ENCODE assay signal across 8 mouse cellular contexts in genomic region chr13:21279559-21279958, GRCm38 (mm10). TPM values are rescaled to one million over a fixed set of nuclear protein-coding genes. Genes with fewer than 3 reads are reported as not detected.
A peak's percentile ranks its signal among the peaks of the same experiment; 100 is the strongest.
DNase-seq lines count a peak whose midpoint lies in the region; ATAC-seq and TF ChIP-seq lines count a peak whose summit lies in the region.

No protein-coding gene starts in this region.

- TF ChIP-seq CTCF in E14TG2a.4 (conservative IDR thresholded peaks at IDR 0.05; ENCODE audit: low read length) = no peak
- no peak for TF ChIP-seq CTCF in heart, postnatal 0 days (IDR thresholded peaks at IDR 0.05; ENCODE audit: low read depth)
- no peak for TF ChIP-seq CTCF in liver, embryonic 14.5 days (IDR thresholded peaks at IDR 0.05; ENCODE audit: low read depth)

- ATAC-seq in forebrain, embryonic 12.5 days (ENCODE audit: low FRiP score) = peak; percentile 51
- ATAC-seq in heart, postnatal 0 days (ENCODE audit: insufficient read depth, low read depth) = peak; percentile 73
- ATAC-seq in liver, embryonic 14.5 days (ENCODE audit: insufficient read depth) = peak; percentile 74
- peak; percentile 72 for ATAC-seq in neural tube, embryonic 11.5 days (ENCODE audit: insufficient read depth, low FRiP score, low TSS enrichment)
- ATAC-seq in stomach, embryonic 16.5 days (ENCODE audit: insufficient read depth, low FRiP score) = peak; percentile 72

- H3K4me1 ChIP-seq in E14TG2a.4 (replicated peaks; ENCODE audit: low read depth, low read length) = peaks cover 25% of the 10 kb centered on the region
- H3K4me1 ChIP-seq in forebrain, embryonic 12.5 days = peaks cover 9% of the 10 kb centered on the region
- H3K4me1 ChIP-seq in heart, postnatal 0 days (ENCODE audit: control insufficient read depth, insufficient read depth) = peaks cover 10% of the 10 kb centered on the region; the same call in 1 of the 2 replicates
- H3K4me1 ChIP-seq in liver, embryonic 14.5 days (replicated peaks; ENCODE audit: control insufficient read depth in 2 of 2, insufficient read depth in 2 of 2, low read length in 1 of 2) = peaks cover 2 to 15% of the 10 kb centered on the region in 2 experiments; a peak in 3 of 4 replicates
- H3K4me1 ChIP-seq in neural tube, embryonic 11.5 days (ENCODE audit: control insufficient read depth, insufficient read depth, low read length) = no peaks in the 10 kb centered on the region
- peaks cover 7% of the 10 kb centered on the region; the same call in 1 of the 2 replicates for H3K4me1 ChIP-seq in stomach, embryonic 16.5 days (ENCODE audit: control insufficient read depth, insufficient read depth, low read length)

- peak overlapping the region; percentile 45; the same call in 1 of the 2 replicates for H3K9ac ChIP-seq in forebrain, embryonic 12.5 days
- H3K9ac ChIP-seq in heart, postnatal 0 days (replicated peaks; ENCODE audit: low read depth, low read length) = no peak overlapping the region; the same call in 1 of the 2 replicates
- peak overlapping the region; percentile 60 for H3K9ac ChIP-seq in liver, embryonic 14.5 days (replicated peaks)
- peak overlapping the region; percentile 28; the same call in 1 of the 2 replicates for H3K9ac ChIP-seq in neural tube, embryonic 11.5 days (ENCODE audit: low read length)
- H3K9ac ChIP-seq in stomach, embryonic 16.5 days (ENCODE audit: low read length) = peak overlapping the region; percentile 60

- no peak for TF ChIP-seq EP300 in heart, postnatal 0 days (IDR thresholded peaks at IDR 0.05; ENCODE audit: low read depth)
- no peak for TF ChIP-seq EP300 in liver, embryonic 14.5 days (IDR thresholded peaks at IDR 0.05; ENCODE audit: low read depth)

- WGBS in forebrain, embryonic 12.5 days = 1% methylated on average over 13 of the region's 13 CpGs
- WGBS in heart, postnatal 0 days = 2% methylated on average over 13 of the region's 13 CpGs
- under 1% methylated on average over 13 of the region's 13 CpGs for WGBS in liver, embryonic 14.5 days (ENCODE audit: insufficient replicate concordance)
- WGBS in neural tube, embryonic 11.5 days = under 1% methylated on average over 13 of the region's 13 CpGs
- 2% methylated on average over 13 of the region's 13 CpGs for WGBS in stomach, embryonic 16.5 days

- H3K4me2 ChIP-seq in forebrain, embryonic 12.5 days = peak overlapping the region; percentile 59
- peak overlapping the region; percentile 76 for H3K4me2 ChIP-seq in heart, postnatal 0 days (ENCODE audit: low read depth, low read length)
- H3K4me2 ChIP-seq in liver, embryonic 14.5 days (ENCODE audit: low read depth) = peak overlapping the region; percentile 90
- H3K4me2 ChIP-seq in neural tube, embryonic 11.5 days (ENCODE audit: low read depth) = peak overlapping the region; percentile 60
- H3K4me2 ChIP-seq in stomach, embryonic 16.5 days (ENCODE audit: low read depth, low read length) = peak overlapping the region; percentile 64

- H3K9me3 ChIP-seq in E14TG2a.4 (ENCODE audit: low read length) = no peaks in the 10 kb centered on the region
- no peaks in the 10 kb centered on the region for H3K9me3 ChIP-seq in forebrain, embryonic 12.5 days
- H3K9me3 ChIP-seq in heart, postnatal 0 days (replicated peaks; ENCODE audit: control insufficient read depth, low read length) = no peaks in the 10 kb centered on the region
- H3K9me3 ChIP-seq in liver, embryonic 14.5 days (ENCODE audit: control insufficient read depth, low read length) = no peaks in the 10 kb centered on the region
- H3K9me3 ChIP-seq in neural tube, embryonic 11.5 days (ENCODE audit: control insufficient read depth, low read length) = no peaks in the 10 kb centered on the region
- H3K9me3 ChIP-seq in stomach, embryonic 16.5 days (replicated peaks; ENCODE audit: control insufficient read depth, low read length) = no peaks in the 10 kb centered on the region

- peak overlapping the region; percentile 80 for H3K4me3 ChIP-seq in E14TG2a.4 (replicated peaks; ENCODE audit: low read length)
- peak overlapping the region; percentile 49 for H3K4me3 ChIP-seq in forebrain, embryonic 12.5 days (replicated peaks)
- H3K4me3 ChIP-seq in heart, postnatal 0 days (ENCODE audit: low read depth, low read length) = peak overlapping the region; percentile 58
- H3K4me3 ChIP-seq in liver, embryonic 14.5 days (ENCODE audit: insufficient read depth in 1 of 2, low read depth in 2 of 2, low read length in 2 of 2) = peak overlapping the region; percentile 65 to 76
- H3K4me3 ChIP-seq in neural tube, embryonic 11.5 days (ENCODE audit: low read depth, low read length) = peak overlapping the region; percentile 45
- peak overlapping the region; percentile 61 for H3K4me3 ChIP-seq in stomach, embryonic 16.5 days (replicated peaks; ENCODE audit: low read length)

- H3K27ac ChIP-seq in forebrain, embryonic 12.5 days = no peak overlapping the region
- no peak overlapping the region for H3K27ac ChIP-seq in heart, postnatal 0 days (ENCODE audit: low read depth)
- H3K27ac ChIP-seq in liver, embryonic 14.5 days = no peak overlapping the region
- no peak overlapping the region for H3K27ac ChIP-seq in neural tube, embryonic 11.5 days (ENCODE audit: low read depth, low read length)
- no peak overlapping the region for H3K27ac ChIP-seq in stomach, embryonic 16.5 days (ENCODE audit: low read length)

- H3K27me3 ChIP-seq in E14TG2a.4 (ENCODE audit: insufficient read depth, low read length) = peaks cover 12% of the 10 kb centered on the region
- peaks cover 12% of the 10 kb centered on the region for H3K27me3 ChIP-seq in forebrain, embryonic 12.5 days
- 0 out of 2 replicates have a peak, but pooled peaks cover 6% of the 10 kb centered on the region for H3K27me3 ChIP-seq in heart, postnatal 0 days (ENCODE audit: control insufficient read depth, insufficient read depth, low read length)
- no peaks in the 10 kb centered on the region; the same call in 1 of the 2 replicates for H3K27me3 ChIP-seq in liver, embryonic 14.5 days (ENCODE audit: control insufficient read depth, insufficient read depth, low read length)
- H3K27me3 ChIP-seq in neural tube, embryonic 11.5 days (ENCODE audit: control insufficient read depth, insufficient read depth, low read length) = no peaks in the 10 kb centered on the region
- no peaks in the 10 kb centered on the region for H3K27me3 ChIP-seq in stomach, embryonic 16.5 days (ENCODE audit: control insufficient read depth, insufficient read depth, low read length)

- no peaks in the 10 kb centered on the region for H3K36me3 ChIP-seq in E14TG2a.4 (ENCODE audit: insufficient read depth, low read length)
- no peaks in the 10 kb centered on the region for H3K36me3 ChIP-seq in forebrain, embryonic 12.5 days (replicated peaks)
- H3K36me3 ChIP-seq in heart, postnatal 0 days (replicated peaks; ENCODE audit: control insufficient read depth, insufficient read depth, low read length) = no peaks in the 10 kb centered on the region
- no peaks in the 10 kb centered on the region for H3K36me3 ChIP-seq in liver, embryonic 14.5 days (replicated peaks; ENCODE audit: control insufficient read depth, insufficient read depth, low read depth)
- no peaks in the 10 kb centered on the region for H3K36me3 ChIP-seq in neural tube, embryonic 11.5 days (ENCODE audit: control insufficient read depth, insufficient read depth, low read length)
- no peaks in the 10 kb centered on the region for H3K36me3 ChIP-seq in stomach, embryonic 16.5 days (ENCODE audit: control insufficient read depth, insufficient read depth, low read length)

- DNase-seq in c-Kit-positive CD71-positive TER-119-negative erythroid progenitor cells, embryonic 14.5 days (ENCODE audit: low read depth) = peak; percentile 74
- DNase-seq in heart, postnatal 0 days (ENCODE audit: low spot score) = peak; percentile 62
- peak; percentile 79 for DNase-seq in kidney, postnatal 36 days
- DNase-seq in liver, embryonic 14.5 days (ENCODE audit: low read depth in 3 of 3, low spot score in 3 of 3) = peak; percentile 63 to 69 (median 69)
- peak; percentile 77 for DNase-seq in neural tube, embryonic 11.5 days (ENCODE audit: low spot score)

RNA-seq across cellular contexts. Expression of gene Gpx5, which starts 13.0 kb away (rescaled TPM):
- polyA plus RNA-seq in forebrain, embryonic 12.5 days (2016; fragmentation: Nextera tagmentation; extraction: Ambion mirVana) = not detected in 2 replicates
- not detected in 2 replicates for total RNA-seq in heart, postnatal 0 days (2014; rRNA removed; ENCODE audit: low replicate concordance)
- not detected in 2 replicates for polyA plus RNA-seq in heart, postnatal 0 days (2015; fragmentation: Nextera tagmentation; extraction: Ambion mirVana)
- not detected in 2 replicates for polyA plus RNA-seq in liver, embryonic 14.5 days (2012; rRNA removed)
- not detected in 2 replicates for polyA plus RNA-seq in liver, embryonic 14.5 days (2014; fragmentation: Nextera tagmentation; extraction: Ambion mirVana)
- not detected in 2 replicates for polyA plus RNA-seq in neural tube, embryonic 11.5 days (2014; fragmentation: Nextera tagmentation; extraction: Ambion mirVana)
- polyA plus RNA-seq in stomach, embryonic 16.5 days (2015; fragmentation: Nextera tagmentation; extraction: Ambion mirVana) = not detected in 2 replicates

RNA-seq across cellular contexts. Expression of gene Gpx6, which starts 32.4 kb away (rescaled TPM):
- polyA plus RNA-seq in forebrain, embryonic 12.5 days (2016; fragmentation: Nextera tagmentation; extraction: Ambion mirVana) = not detected in 2 replicates
- not detected in 2 replicates for total RNA-seq in heart, postnatal 0 days (2014; rRNA removed; ENCODE audit: low replicate concordance)
- polyA plus RNA-seq in heart, postnatal 0 days (2015; fragmentation: Nextera tagmentation; extraction: Ambion mirVana) = not detected in 2 replicates
- polyA plus RNA-seq in liver, embryonic 14.5 days (2012; rRNA removed) = 0.02 TPM in 1 of 2 replicates, not detected in the other
- polyA plus RNA-seq in liver, embryonic 14.5 days (2014; fragmentation: Nextera tagmentation; extraction: Ambion mirVana) = not detected in 2 replicates
- polyA plus RNA-seq in neural tube, embryonic 11.5 days (2014; fragmentation: Nextera tagmentation; extraction: Ambion mirVana) = 0.30 TPM in 1 of 2 replicates, not detected in the other
- not detected in 2 replicates for polyA plus RNA-seq in stomach, embryonic 16.5 days (2015; fragmentation: Nextera tagmentation; extraction: Ambion mirVana)
